Mouse (Mus musculus) C2C12 (cell line): ENCODE data around the gene Sufu.

Source experiments
- CEBPB ChIP-seq: IDR thresholded peaks from one replicate; pipeline ENCODE4 v1.6.1; 2011; ENCODE audit warnings: low read depth, mild to moderate bottlenecking, control low read depth, moderate library complexity
- CTCF ChIP-seq: IDR thresholded peaks from one replicate; pipeline ENCODE4 v1.5.1; 2011; ENCODE audit not compliant: control insufficient read depth, insufficient read depth, insufficient read length
- FOSL1 ChIP-seq: IDR thresholded peaks from one replicate; pipeline ENCODE4 v1.8.0; 2011; ENCODE audit warnings: mild to moderate bottlenecking, low read length; ENCODE audit not compliant: poor library complexity, insufficient read depth, severe bottlenecking
- MAX ChIP-seq: IDR thresholded peaks from one replicate; pipeline ENCODE4 v1.6.1; 2011; ENCODE audit warnings: mild to moderate bottlenecking, control low read depth
- MYOD1 ChIP-seq: IDR thresholded peaks from one replicate; pipeline ENCODE4 v1.6.1; 2011; ENCODE audit warnings: low read depth; ENCODE audit not compliant: control insufficient read depth, insufficient read length
- USF1 ChIP-seq: IDR thresholded peaks from one replicate; pipeline ENCODE4 v1.6.1; 2011; ENCODE audit warnings: low read depth, mild to moderate bottlenecking, control low read depth, moderate library complexity

DNA sequence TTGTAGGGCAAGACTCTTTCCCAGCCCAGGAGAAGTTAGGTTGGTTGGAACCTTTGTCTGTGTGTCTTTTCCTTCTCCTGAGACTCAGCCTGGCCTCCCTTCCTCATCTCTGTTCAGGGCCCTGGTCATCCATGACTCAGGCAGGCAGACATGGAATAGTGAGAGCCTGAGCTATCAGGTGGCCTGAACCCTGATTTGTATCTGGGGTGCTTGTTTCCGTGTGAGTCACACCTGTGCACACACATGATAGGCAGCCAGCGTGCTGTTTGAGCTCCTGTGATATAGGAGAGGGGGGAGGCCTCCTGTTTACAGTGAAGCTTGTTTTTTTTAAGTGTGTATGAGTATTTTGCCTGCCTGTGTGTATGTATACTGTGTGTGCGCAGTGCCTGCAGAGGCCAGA lies 112.5 kb downstream of the Sufu start:
- TF ChIP-seq FOSL1 (no peak), CTCF (no peak), CEBPB (no peak), USF1 (no peak), MAX (no peak), MYOD1 (no peak)
